Mouse (Mus musculus) kidney, embryonic 15.5 days (tissue): ENCODE measurements around the gene Nudt9. TPM values are rescaled to one million over a fixed set of nuclear protein-coding genes. Genes with fewer than 3 reads are reported as not detected.

ENCODE experiments used
- ATAC-seq: fragments of 200-750 bp; cut with Nextera tagmentation; replicated peaks from 2 replicates; pipeline ENCODE4 v1.8.0; 2017; ENCODE audit warnings: moderate TSS enrichment; ENCODE audit not compliant: low FRiP score
- H3K27ac ChIP-seq: fragments of 300-500 bp; sonication (generic); 2 replicates; pipeline ENCODE4 v1.5.1; 2015; ENCODE audit warnings: mild to moderate bottlenecking, inconsistent platforms
- H3K27me3 ChIP-seq: fragments of 300-500 bp; sonication (generic); 2 replicates; pipeline ENCODE4 v1.6.1; 2015; ENCODE audit warnings: inconsistent platforms
- H3K36me3 ChIP-seq: fragments of 300-500 bp; sonication (generic); 2 replicates; pipeline ENCODE4 v1.6.1; 2015; ENCODE audit warnings: inconsistent platforms
- H3K4me1 ChIP-seq: fragments of 300-500 bp; sonication (generic); 2 replicates; pipeline ENCODE4 v1.6.1; 2015; ENCODE audit warnings: inconsistent platforms
- H3K4me2 ChIP-seq: fragments of 300-500 bp; sonication (generic); 2 replicates; pipeline ENCODE4 v1.6.1; 2015; ENCODE audit warnings: moderate library complexity, mild to moderate bottlenecking, inconsistent platforms
- H3K4me3 ChIP-seq: fragments of 300-500 bp; sonication (generic); replicated peaks from 2 replicates; pipeline ENCODE4 v1.5.1; 2015; ENCODE audit warnings: mild to moderate bottlenecking, inconsistent platforms
- H3K9ac ChIP-seq: fragments of 300-500 bp; sonication (generic); 2 replicates; pipeline ENCODE4 v1.6.1; 2015; ENCODE audit warnings: mild to moderate bottlenecking, inconsistent platforms
- H3K9me3 ChIP-seq: fragments of 300-500 bp; sonication (generic); replicated peaks from 2 replicates; pipeline ENCODE4 v1.6.1; 2016; ENCODE audit warnings: inconsistent platforms
- WGBS: fragments of 180-500 bp; shearing (Covaris S2); methylation state at CpG from one replicate; pipeline ENCODE4 v1.1.7; 2015; ENCODE audit warnings: mixed read lengths; 5-methylcytosine and 5-hydroxymethylcytosine counted together
- polyA plus RNA-seq: library from polyadenylated mRNA; unstranded; fragments of >200 nt; fragmentation: Nextera tagmentation; extraction: Ambion mirVana; gene quantifications from 2 replicates; pipeline ENCODE4 v1.2.1, GENCODE M21; 2015

The Nudt9 gene
- polyA plus RNA-seq, 1 experiment from 2014 or later = 59.9 TPM

GRCm38 (mm10) chr5:104062773-104063551 is 16.9 kb downstream of the Nudt9 start:
- H3K4me1 ChIP-seq = peaks cover 7% of the 10 kb centered on the region; the same call in 1 of the 2 replicates
- 93% methylated on average over 11 of the region's 11 CpGs for WGBS

GRCm38 (mm10) chr5:104068751-104069150 is 22.6 kb downstream of the Nudt9 start:
- no peak overlapping the region for H3K4me3 ChIP-seq
- 88% methylated on average over 7 of the region's 7 CpGs for WGBS

More at GRCm38 (mm10) chr5:104062773-104063551, 16.9 kb downstream of the Nudt9 start:
- Histone ChIP-seq H3K36me3 (peaks cover 67% of the 10 kb centered on the region), H3K27me3 (no peaks in the 10 kb centered on the region), H3K27ac (no peak overlapping the region), H3K4me2 (no peak overlapping the region), H3K4me3 (no peak overlapping the region), H3K9ac (no peak overlapping the region), H3K9me3 (no peaks in the 10 kb centered on the region)
- ATAC-seq = no peak; the same call in 1 of the 2 replicates

GRCm38 (mm10) chr5:104071048-104071447 is 24.9 kb downstream of the Nudt9 start:
- Histone ChIP-seq H3K9me3 (no peaks in the 10 kb centered on the region), H3K27me3 (no peaks in the 10 kb centered on the region), H3K27ac (no peak overlapping the region), H3K9ac (no peak overlapping the region), H3K36me3 (no peaks in the 10 kb centered on the region), H3K4me2 (no peak overlapping the region), H3K4me3 (no peak overlapping the region), H3K4me1 (peaks cover 6% of the 10 kb centered on the region; the same call in 1 of the 2 replicates)
- ATAC-seq = no peak
- WGBS = 80% methylated on average over 4 of the region's 4 CpGs

More at GRCm38 (mm10) chr5:104068751-104069150, 22.6 kb downstream of the Nudt9 start:
- H3K27ac ChIP-seq = no peak overlapping the region
- H3K27me3 ChIP-seq = no peaks in the 10 kb centered on the region
- peaks cover 11% of the 10 kb centered on the region for H3K36me3 ChIP-seq
- H3K4me1 ChIP-seq = peaks cover 6% of the 10 kb centered on the region; the same call in 1 of the 2 replicates
- no peaks in the 10 kb centered on the region for H3K9me3 ChIP-seq
- no peak overlapping the region for H3K9ac ChIP-seq
- ATAC-seq = no peak
- no peak overlapping the region for H3K4me2 ChIP-seq

- ATAC-seq = peak; percentile 93
- Histone ChIP-seq H3K27ac (peak overlapping the region; percentile 32), H3K36me3 (no peaks in the 10 kb centered on the region), H3K4me1 (peaks cover 6% of the 10 kb centered on the region; the same call in 1 of the 2 replicates), H3K4me2 (peak overlapping the region; percentile 1; the same call in 1 of the 2 replicates), H3K27me3 (no peaks in the 10 kb centered on the region; the same call in 1 of the 2 replicates), H3K4me3 (no peak overlapping the region), H3K9ac (no peak overlapping the region), H3K9me3 (no peaks in the 10 kb centered on the region)
- 24% methylated on average over 6 of the region's 8 CpGs for WGBS
Observed at GRCm38 (mm10) chr5:104072272-104072886, 26.3 kb downstream of the Nudt9 start.

- ATAC-seq = peak; percentile 91
- H3K36me3 ChIP-seq = no peaks in the 10 kb centered on the region
- no peaks in the 10 kb centered on the region; the same call in 1 of the 2 replicates for H3K27me3 ChIP-seq
- WGBS = 77% methylated on average over 4 of the region's 5 CpGs
- H3K4me1 ChIP-seq = peaks cover 6% of the 10 kb centered on the region; the same call in 1 of the 2 replicates
- H3K4me2 ChIP-seq = no peak overlapping the region
- no peak overlapping the region for H3K27ac ChIP-seq
- H3K9ac ChIP-seq = no peak overlapping the region
- H3K4me3 ChIP-seq = no peak overlapping the region
- no peaks in the 10 kb centered on the region for H3K9me3 ChIP-seq
Observed at GRCm38 (mm10) chr5:104073602-104074001, 27.5 kb downstream of the Nudt9 start.

- WGBS = 29% methylated on average over 12 of the region's 12 CpGs
- Histone ChIP-seq H3K4me1 (peaks cover 6% of the 10 kb centered on the region; the same call in 1 of the 2 replicates), H3K4me2 (peak overlapping the region; percentile 40), H3K9me3 (no peaks in the 10 kb centered on the region), H3K27ac (no peak overlapping the region), H3K36me3 (no peaks in the 10 kb centered on the region), H3K9ac (no peak overlapping the region), H3K27me3 (no peaks in the 10 kb centered on the region; the same call in 1 of the 2 replicates), H3K4me3 (no peak overlapping the region)
- ATAC-seq = no peak
Observed at GRCm38 (mm10) chr5:104074388-104074787, 28.3 kb downstream of the Nudt9 start.

GRCm38 (mm10) chr5:104076361-104076760 is 30.3 kb downstream of the Nudt9 start:
- Histone ChIP-seq H3K27ac (no peak overlapping the region), H3K27me3 (no peaks in the 10 kb centered on the region; the same call in 1 of the 2 replicates), H3K4me1 (peaks cover 10% of the 10 kb centered on the region; the same call in 1 of the 2 replicates), H3K4me3 (no peak overlapping the region), H3K9ac (no peak overlapping the region), H3K4me2 (no peak overlapping the region), H3K36me3 (no peaks in the 10 kb centered on the region), H3K9me3 (no peaks in the 10 kb centered on the region)
- no peak for ATAC-seq
- 43% methylated on average over 10 of the region's 10 CpGs for WGBS

GRCm38 (mm10) chr5:104077508-104077907 is 31.4 kb downstream of the Nudt9 start, which contains the start of gene Gm17660:
Gene Gm17660 (minus strand): TSS chr5:104077608.
- Histone ChIP-seq H3K36me3 (no peaks in the 10 kb centered on the region), H3K4me1 (peaks cover 8% of the 10 kb centered on the region; the same call in 1 of the 2 replicates), H3K4me3 (no peak within 1 kb of the TSS), H3K27me3 (no peaks in the 10 kb centered on the region; the same call in 1 of the 2 replicates), H3K4me2 (no peak within 1 kb of the TSS), H3K9me3 (no peaks in the 10 kb centered on the region), H3K9ac (no peak within 1 kb of the TSS), H3K27ac (no peak within 1 kb of the TSS)
- no peak for ATAC-seq
- WGBS = 91% methylated on average over 7 of the region's 7 CpGs

GRCm38 (mm10) chr5:104080736-104081135 is 34.6 kb downstream of the Nudt9 start:
- Histone ChIP-seq H3K4me2 (no peak overlapping the region), H3K36me3 (no peaks in the 10 kb centered on the region), H3K9me3 (no peaks in the 10 kb centered on the region), H3K9ac (no peak overlapping the region), H3K4me3 (no peak overlapping the region), H3K27me3 (no peaks in the 10 kb centered on the region; the same call in 1 of the 2 replicates), H3K27ac (no peak overlapping the region), H3K4me1 (0 out of 2 replicates have a peak, but pooled peaks cover 4% of the 10 kb centered on the region)
- 84% methylated on average over 6 of the region's 6 CpGs for WGBS
- no peak for ATAC-seq

- Histone ChIP-seq H3K9ac (no peak overlapping the region), H3K4me2 (no peak overlapping the region), H3K36me3 (0 out of 2 replicates have a peak, but pooled peaks cover 9% of the 10 kb centered on the region), H3K9me3 (no peaks in the 10 kb centered on the region), H3K4me3 (no peak overlapping the region), H3K4me1 (no peaks in the 10 kb centered on the region), H3K27ac (no peak overlapping the region), H3K27me3 (no peaks in the 10 kb centered on the region)
- 90% methylated on average over 9 of the region's 9 CpGs for WGBS
- ATAC-seq = no peak
Observed at GRCm38 (mm10) chr5:104085366-104085765, 39.3 kb downstream of the Nudt9 start.

GRCm38 (mm10) chr5:104089751-104090150 is 43.6 kb downstream of the Nudt9 start:
- WGBS = 77% methylated on average over 2 of the region's 2 CpGs
- ATAC-seq = no peak
- Histone ChIP-seq H3K4me3 (no peak overlapping the region), H3K27ac (no peak overlapping the region), H3K4me2 (no peak overlapping the region), H3K27me3 (no peaks in the 10 kb centered on the region), H3K9me3 (no peaks in the 10 kb centered on the region), H3K36me3 (0 out of 2 replicates have a peak, but pooled peaks cover 14% of the 10 kb centered on the region), H3K9ac (no peak overlapping the region), H3K4me1 (no peaks in the 10 kb centered on the region)
